Mouse (Mus musculus): Measurements from ENCODE around the gene Vamp2. TPM values are rescaled to one million over a fixed set of nuclear protein-coding genes. Genes with fewer than 3 reads are reported as not detected.

Vamp2 gene
- polyA plus RNA-seq, 1 experiment from 2014 or later, result 179 TPM

- peaks cover 7% of the 10 kb centered on the region for H3K4me1 ChIP-seq
- H3K27ac ChIP-seq (replicated peaks), result no peak overlapping the region
- peaks cover 56% of the 10 kb centered on the region for H3K36me3 ChIP-seq
- no peaks in the 10 kb centered on the region for H3K9me3 ChIP-seq
- WGBS, result 86% methylated on average over 2 of the region's 2 CpGs
- H3K9ac ChIP-seq (replicated peaks), result no peak overlapping the region
- no peaks in the 10 kb centered on the region for H3K27me3 ChIP-seq
- H3K4me2 ChIP-seq (replicated peaks), result no peak overlapping the region
- ATAC-seq (replicated peaks), result no peak
- no peak overlapping the region for H3K4me3 ChIP-seq
Observed at GRCm38 (mm10) chr11:69105796-69106195, 17.5 kb downstream of the Vamp2 start.

DNA sequence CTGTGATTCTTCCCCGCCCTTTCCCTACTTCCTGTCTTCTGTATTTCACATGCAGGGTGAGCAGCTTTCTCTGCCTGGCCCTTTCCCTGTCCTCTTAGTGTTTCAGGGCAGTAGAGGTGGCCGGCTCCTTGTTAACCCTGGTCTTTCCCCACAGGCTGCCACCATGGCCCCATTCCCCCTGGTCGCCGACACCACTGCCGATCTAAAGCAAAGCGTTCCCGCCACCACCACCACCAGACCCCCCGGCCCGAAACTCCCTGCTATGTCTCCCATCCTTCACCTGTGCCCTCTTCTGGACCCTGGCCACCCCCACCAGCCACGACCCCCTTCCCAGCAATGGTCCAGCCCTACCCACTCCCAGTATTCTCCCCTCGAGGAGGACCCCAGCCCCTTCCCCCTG is 18.0 kb downstream of the Vamp2 start:
- no peaks in the 10 kb centered on the region for H3K9me3 ChIP-seq
- no peak overlapping the region for H3K9ac ChIP-seq (replicated peaks)
- H3K4me3 ChIP-seq, result no peak overlapping the region
- H3K27ac ChIP-seq (replicated peaks), result no peak overlapping the region
- H3K4me2 ChIP-seq (replicated peaks), result no peak overlapping the region
- H3K4me1 ChIP-seq, result peaks cover 9% of the 10 kb centered on the region
- no peak for ATAC-seq (replicated peaks)
- 92% methylated on average over 11 of the region's 11 CpGs for WGBS
- no peaks in the 10 kb centered on the region for H3K27me3 ChIP-seq
- H3K36me3 ChIP-seq, result peaks cover 56% of the 10 kb centered on the region

GRCm38 (mm10) chr11:69106842-69107241 is 18.6 kb downstream of the Vamp2 start:
- peaks cover 54% of the 10 kb centered on the region for H3K36me3 ChIP-seq
- WGBS, result 85% methylated on average over 11 of the region's 11 CpGs
- H3K4me2 ChIP-seq (replicated peaks), result no peak overlapping the region
- no peak for ATAC-seq (replicated peaks)
- no peak overlapping the region for H3K4me3 ChIP-seq
- no peak overlapping the region for H3K9ac ChIP-seq (replicated peaks)
- H3K27me3 ChIP-seq, result no peaks in the 10 kb centered on the region
- no peaks in the 10 kb centered on the region for H3K9me3 ChIP-seq
- peaks cover 12% of the 10 kb centered on the region for H3K4me1 ChIP-seq
- no peak overlapping the region for H3K27ac ChIP-seq (replicated peaks)

- H3K27me3 ChIP-seq, result no peaks in the 10 kb centered on the region
- no peak for ATAC-seq (replicated peaks)
- peaks cover 12% of the 10 kb centered on the region for H3K4me1 ChIP-seq
- no peak overlapping the region for H3K4me2 ChIP-seq (replicated peaks)
- 94% methylated on average over 11 of the region's 11 CpGs for WGBS
- H3K9ac ChIP-seq (replicated peaks), result no peak overlapping the region
- no peak overlapping the region for H3K27ac ChIP-seq (replicated peaks)
- peaks cover 46% of the 10 kb centered on the region for H3K36me3 ChIP-seq
- H3K9me3 ChIP-seq, result no peaks in the 10 kb centered on the region
- H3K4me3 ChIP-seq, result no peak overlapping the region
Observed at GRCm38 (mm10) chr11:69107676-69108075, 19.4 kb downstream of the Vamp2 start.

DNA sequence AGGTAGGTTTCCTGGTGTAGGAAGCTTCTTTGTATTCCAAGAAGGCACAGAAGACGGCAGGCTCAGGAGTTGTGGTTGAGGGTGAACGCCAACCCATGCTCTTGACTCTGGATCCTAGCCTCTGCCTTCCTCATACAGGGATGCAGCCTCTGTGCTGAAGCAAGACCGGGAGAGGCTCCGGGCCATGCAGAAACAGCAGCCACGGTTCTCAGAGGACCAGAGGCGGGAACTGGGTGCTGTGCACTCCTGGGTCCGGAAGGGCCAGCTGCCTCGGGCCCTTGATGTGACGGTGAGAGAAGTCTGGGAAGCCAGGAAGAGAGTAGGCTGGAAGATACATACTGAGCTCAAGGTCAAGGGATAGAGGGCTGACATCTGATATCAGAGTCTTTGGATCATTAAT is 19.9 kb downstream of the Vamp2 start:
- Histone ChIP-seq H3K4me1 (peaks cover 12% of the 10 kb centered on the region), H3K27ac (replicated peaks) (no peak overlapping the region), H3K4me3 (no peak overlapping the region), H3K9me3 (no peaks in the 10 kb centered on the region), H3K9ac (replicated peaks) (no peak overlapping the region), H3K4me2 (replicated peaks) (no peak overlapping the region), H3K27me3 (no peaks in the 10 kb centered on the region), H3K36me3 (peaks cover 41% of the 10 kb centered on the region)
- no peak for ATAC-seq (replicated peaks)
- 93% methylated on average over 9 of the region's 9 CpGs for WGBS

DNA sequence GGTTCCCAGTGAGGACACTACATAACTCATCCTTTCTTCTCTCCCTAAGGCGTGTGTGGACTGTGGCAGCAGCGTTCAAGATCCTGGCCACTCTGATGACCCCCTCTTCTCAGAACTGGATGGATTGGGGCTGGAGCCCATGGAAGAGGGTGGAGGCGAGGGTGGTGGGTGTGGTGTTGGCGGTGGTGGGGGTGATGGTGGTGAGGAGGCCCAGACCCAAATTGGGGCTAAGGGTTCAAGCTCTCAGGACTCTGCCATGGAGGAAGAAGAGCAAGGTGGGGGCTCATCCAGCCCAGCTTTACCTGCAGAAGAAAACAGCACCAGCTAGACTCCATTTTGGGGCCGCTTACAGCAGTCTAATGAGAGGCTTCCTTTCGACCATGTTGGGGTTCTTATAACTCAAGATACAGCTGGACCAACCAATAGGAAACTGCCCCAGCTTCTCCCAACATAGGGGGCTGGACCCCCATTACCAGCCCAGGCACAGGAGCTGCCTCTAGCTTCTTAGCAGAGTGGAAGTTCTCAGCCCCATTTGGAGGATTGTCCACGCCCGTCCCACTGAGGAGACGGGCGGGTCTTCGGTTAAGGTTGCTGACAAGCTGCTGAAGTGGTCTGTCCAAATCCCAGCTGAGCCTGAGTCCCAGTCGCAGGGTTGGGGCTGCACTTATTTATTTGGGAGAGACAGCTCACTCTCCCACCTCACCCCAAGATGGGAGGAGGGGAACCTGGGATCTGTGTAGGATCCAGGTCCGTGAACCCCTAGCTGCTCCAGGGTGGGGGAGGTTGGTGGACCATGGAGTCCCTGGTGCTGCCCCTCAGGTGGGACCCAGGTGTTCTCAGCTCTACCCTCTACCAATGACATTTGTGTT is 21.0 kb downstream of the Vamp2 start:
- H3K27me3 ChIP-seq, result no peaks in the 10 kb centered on the region
- no peak overlapping the region for H3K4me3 ChIP-seq
- ATAC-seq (replicated peaks), result no peak
- 80% methylated on average over 13 of the region's 13 CpGs for WGBS
- H3K4me2 ChIP-seq (replicated peaks), result no peak overlapping the region
- H3K36me3 ChIP-seq, result peaks cover 30% of the 10 kb centered on the region
- no peaks in the 10 kb centered on the region for H3K9me3 ChIP-seq
- no peak overlapping the region for H3K27ac ChIP-seq (replicated peaks)
- peaks cover 12% of the 10 kb centered on the region for H3K4me1 ChIP-seq
- H3K9ac ChIP-seq (replicated peaks), result no peak overlapping the region

DNA sequence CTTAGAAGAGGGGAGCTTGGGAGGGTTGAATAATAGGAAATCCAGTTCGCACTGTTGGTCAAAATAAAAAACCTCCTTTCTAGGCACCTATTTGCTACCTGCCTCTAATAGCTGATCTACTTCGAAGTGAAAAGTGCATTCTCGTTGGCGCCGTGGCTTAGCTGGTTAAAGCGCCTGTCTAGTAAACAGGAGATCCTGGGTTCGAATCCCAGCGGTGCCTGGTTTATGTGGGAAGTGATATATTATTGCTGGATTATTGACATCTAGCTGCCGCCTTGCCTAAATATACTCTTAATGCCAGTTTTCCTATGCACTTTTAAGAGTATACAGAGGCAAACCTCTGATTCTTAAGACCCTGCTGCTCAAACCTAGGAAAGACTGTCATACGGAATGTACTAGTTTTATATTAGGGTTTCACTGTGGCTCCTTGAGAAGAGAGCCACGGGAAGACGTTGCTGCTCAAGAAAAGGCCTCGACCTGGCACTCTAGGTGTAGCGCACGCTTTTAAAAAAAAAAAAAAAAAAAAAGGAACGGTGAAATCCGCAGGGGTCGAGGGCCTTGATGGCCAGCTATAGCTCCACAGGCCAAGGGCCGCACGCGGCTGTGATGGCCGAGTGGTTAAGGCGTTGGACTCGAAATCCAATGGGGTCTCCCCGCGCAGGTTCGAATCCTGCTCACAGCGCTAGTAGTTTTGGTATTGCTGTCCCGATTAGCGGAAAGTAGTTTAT is 22.2 kb downstream of the Vamp2 start:
- H3K4me2 ChIP-seq (replicated peaks), result peak overlapping the region; percentile 48
- H3K27me3 ChIP-seq, result no peaks in the 10 kb centered on the region
- H3K4me1 ChIP-seq, result peaks cover 12% of the 10 kb centered on the region
- H3K9ac ChIP-seq (replicated peaks), result peak overlapping the region; percentile 17
- under 1% methylated on average over 30 of the region's 30 CpGs for WGBS
- ATAC-seq (replicated peaks), result peak; percentile 75
- H3K27ac ChIP-seq (replicated peaks), result peak overlapping the region; percentile 53
- H3K9me3 ChIP-seq, result no peaks in the 10 kb centered on the region
- peak overlapping the region; percentile 42 for H3K4me3 ChIP-seq
- H3K36me3 ChIP-seq, result peaks cover 21% of the 10 kb centered on the region

- no peak for ATAC-seq (replicated peaks)
Observed at GRCm38 (mm10) chr11:69111051-69111810, 22.9 kb downstream of the Vamp2 start.

DNA sequence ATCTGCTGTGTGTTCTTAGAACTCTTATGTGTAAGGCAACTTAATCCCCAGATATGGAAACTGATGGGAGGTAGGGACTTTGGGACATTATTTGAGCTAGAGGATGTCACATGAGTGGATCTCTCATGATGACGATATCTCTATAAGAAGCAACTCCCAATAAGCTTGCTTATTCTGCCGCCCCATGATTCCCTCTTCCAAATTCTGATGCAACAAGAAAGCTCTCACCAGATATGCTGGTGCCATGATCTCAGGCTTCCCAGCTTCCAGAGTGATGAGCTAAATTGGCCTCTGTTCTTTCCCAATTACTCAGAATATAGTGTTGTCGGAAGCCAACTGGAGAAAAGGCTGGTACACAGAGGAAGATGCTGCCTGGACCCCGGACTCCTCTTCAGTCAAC is 23.6 kb downstream of the Vamp2 start:
- H3K27me3 ChIP-seq, result no peaks in the 10 kb centered on the region
- no peak overlapping the region for H3K9ac ChIP-seq (replicated peaks)
- H3K4me2 ChIP-seq (replicated peaks), result 0 out of 2 replicates have a peak overlapping the region, but pooled peaks have one; percentile 48
- no peaks in the 10 kb centered on the region for H3K9me3 ChIP-seq
- peaks cover 14% of the 10 kb centered on the region for H3K36me3 ChIP-seq
- peaks cover 13% of the 10 kb centered on the region for H3K4me1 ChIP-seq
- no peak for ATAC-seq (replicated peaks)
- H3K27ac ChIP-seq (replicated peaks), result no peak overlapping the region; the same call in 1 of the 2 replicates
- peak overlapping the region; percentile 42; the same call in 1 of the 2 replicates for H3K4me3 ChIP-seq
- 65% methylated on average over 4 of the region's 4 CpGs for WGBS

More at GRCm38 (mm10) chr11:69111051-69111810, 22.9 kb downstream of the Vamp2 start:
- Histone ChIP-seq H3K27ac (replicated peaks) (no peak overlapping the region; the same call in 1 of the 2 replicates), H3K4me3 (peak overlapping the region; percentile 42), H3K4me2 (replicated peaks) (peak overlapping the region; percentile 48), H3K36me3 (peaks cover 14% of the 10 kb centered on the region), H3K9ac (replicated peaks) (peak overlapping the region; percentile 17; the same call in 1 of the 2 replicates), H3K4me1 (peaks cover 12% of the 10 kb centered on the region), H3K9me3 (no peaks in the 10 kb centered on the region), H3K27me3 (no peaks in the 10 kb centered on the region)
- WGBS, result 6% methylated on average over 21 of the region's 21 CpGs

DNA sequence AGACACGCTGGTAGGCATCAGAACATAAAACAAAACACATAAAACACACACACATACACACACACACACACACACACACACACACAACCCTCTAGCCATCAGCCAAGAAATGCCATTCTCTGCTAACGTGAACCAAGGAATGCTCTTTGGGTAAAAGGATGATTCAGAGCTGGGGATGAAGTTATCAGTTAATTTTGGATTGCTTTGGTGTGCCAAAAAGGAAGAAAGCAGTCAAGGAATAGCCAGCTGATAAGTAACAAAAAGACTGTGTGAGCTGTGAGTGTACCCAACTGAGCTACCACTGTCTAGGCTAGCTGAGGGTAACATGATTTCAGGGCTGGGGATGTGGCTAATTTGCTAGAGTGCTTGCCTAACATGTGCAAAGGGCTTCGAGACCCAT is 25.7 kb downstream of the Vamp2 start:
- peaks cover under 1% of the 10 kb centered on the region; the same call in 1 of the 2 replicates for H3K36me3 ChIP-seq
- no peak overlapping the region for H3K4me3 ChIP-seq
- WGBS, result 65% methylated on average over 3 of the region's 3 CpGs
- H3K4me1 ChIP-seq, result peaks cover 29% of the 10 kb centered on the region
- H3K27ac ChIP-seq (replicated peaks), result no peak overlapping the region
- no peaks in the 10 kb centered on the region for H3K27me3 ChIP-seq
- no peak overlapping the region for H3K9ac ChIP-seq (replicated peaks)
- H3K9me3 ChIP-seq, result no peaks in the 10 kb centered on the region
- no peak overlapping the region for H3K4me2 ChIP-seq (replicated peaks)
- ATAC-seq (replicated peaks), result no peak

DNA sequence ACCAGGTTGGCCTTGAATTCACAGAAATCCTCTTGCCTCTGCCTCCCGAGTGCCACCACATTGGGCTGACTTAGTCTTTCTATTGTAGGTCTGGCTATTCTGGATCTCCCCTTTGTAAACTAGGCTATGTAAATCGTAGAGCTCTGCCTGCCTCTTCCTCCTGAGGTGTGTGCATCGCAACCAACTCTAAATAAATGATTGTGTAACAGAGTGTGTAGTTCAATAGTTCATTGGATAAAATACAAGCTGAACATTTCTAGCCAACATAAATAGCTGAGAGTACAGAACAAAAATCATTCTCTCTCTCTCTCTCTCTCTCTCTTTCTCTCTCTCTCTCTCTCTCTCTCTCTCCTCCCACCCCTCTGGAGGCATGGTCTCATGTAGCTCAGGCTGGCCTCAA is 26.3 kb downstream of the Vamp2 start:
- no peaks in the 10 kb centered on the region for H3K36me3 ChIP-seq
- no peak for ATAC-seq (replicated peaks)
- no peak overlapping the region for H3K4me3 ChIP-seq
- no peak overlapping the region for H3K27ac ChIP-seq (replicated peaks)
- 81% methylated on average over 3 of the region's 3 CpGs for WGBS
- H3K4me1 ChIP-seq, result peaks cover 34% of the 10 kb centered on the region
- no peaks in the 10 kb centered on the region for H3K27me3 ChIP-seq
- H3K4me2 ChIP-seq (replicated peaks), result no peak overlapping the region
- H3K9ac ChIP-seq (replicated peaks), result no peak overlapping the region
- H3K9me3 ChIP-seq, result no peaks in the 10 kb centered on the region
